Mouse (Mus musculus): ENCODE results near the gene 1700003F12Rik.

1700003F12Rik gene

GRCm38 (mm10) chr2:154549127-154549885 lies 2.4 kb downstream of the 1700003F12Rik start:
- DNase-seq (ENCODE audit: low spot score) = peak; percentile 87

- DNase-seq (ENCODE audit: low spot score) = no peak
These were observed 3.0 kb downstream of the 1700003F12Rik start for GRCm38 (mm10) chr2:154549886-154550189.

- DNase-seq (ENCODE audit: low spot score) = no peak
These were observed 4.1 kb downstream of the 1700003F12Rik start for GRCm38 (mm10) chr2:154550937-154551336.

GRCm38 (mm10) chr2:154551476-154551875 lies 4.6 kb downstream of the 1700003F12Rik start, which contains the start of gene Actl10:
Gene Actl10 (plus strand): TSS chr2:154551776.
- DNase-seq (ENCODE audit: low spot score) = no peak

GRCm38 (mm10) chr2:154551927-154552326 lies 5.0 kb downstream of the 1700003F12Rik start:
- peak; percentile 56 for DNase-seq (ENCODE audit: low spot score)

DNA sequence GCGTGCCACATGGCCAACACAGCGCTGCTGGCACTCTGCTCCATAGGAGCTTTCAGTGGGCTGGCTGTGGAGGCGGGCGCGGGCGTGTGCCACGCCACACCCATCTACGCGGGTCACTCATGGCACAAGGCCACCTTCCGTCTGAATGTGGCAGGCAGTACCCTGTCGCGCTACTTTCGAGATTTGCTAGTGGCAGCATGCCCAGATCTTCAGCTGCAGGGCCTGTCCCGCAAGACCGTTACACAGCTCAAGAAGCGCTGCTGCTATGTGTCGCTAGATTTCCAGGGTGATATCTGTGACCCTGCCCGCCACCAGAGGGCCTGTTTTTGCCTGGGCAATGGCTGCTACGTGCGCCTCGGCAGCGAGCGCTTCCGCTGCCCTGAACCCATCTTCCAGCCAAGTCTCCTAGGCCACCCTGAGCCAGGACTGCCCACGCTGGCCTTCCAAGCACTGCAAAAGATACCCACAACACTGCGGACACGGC lies 5.6 kb downstream of the 1700003F12Rik start:
- peak; percentile 76 for DNase-seq (ENCODE audit: low spot score)

- DNase-seq (ENCODE audit: low spot score) = no peak
These were observed 8.3 kb downstream of the 1700003F12Rik start for GRCm38 (mm10) chr2:154555235-154555634.

- no peak for DNase-seq (ENCODE audit: low spot score)
These were observed 10.4 kb downstream of the 1700003F12Rik start for GRCm38 (mm10) chr2:154557184-154557832.

GRCm38 (mm10) chr2:154558264-154559039 lies 11.6 kb downstream of the 1700003F12Rik start, which contains the start of gene Necab3:
Gene Necab3 (minus strand): TSS chr2:154558890.
- peak; percentile 57 for DNase-seq (ENCODE audit: low spot score)

DNA sequence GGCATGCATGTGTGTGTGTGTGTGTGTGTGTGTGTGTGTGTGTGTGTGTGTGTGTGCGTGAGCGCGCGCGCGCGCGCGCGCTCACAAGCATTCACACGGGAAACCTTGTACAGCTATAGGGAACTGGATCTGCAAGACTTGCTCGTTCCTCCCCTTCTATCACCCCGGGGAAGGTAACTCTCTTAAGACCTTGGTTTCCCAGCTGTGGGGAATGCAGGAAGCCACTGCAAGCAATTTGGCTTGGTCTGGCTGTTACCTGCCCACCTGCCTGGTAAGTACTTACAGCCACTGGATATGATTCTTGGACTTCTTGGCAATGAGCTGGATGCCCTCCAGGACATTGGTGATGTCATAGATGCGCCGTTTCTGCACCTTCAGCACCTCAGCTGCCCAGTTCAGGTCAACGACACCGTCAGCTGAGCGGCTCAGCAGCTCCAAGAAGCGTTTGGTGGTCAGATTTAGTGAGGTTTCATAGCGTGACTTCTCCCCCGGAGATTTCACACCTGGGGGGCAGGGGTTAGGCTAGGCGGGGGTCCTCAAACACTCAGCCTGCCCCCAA lies 16.8 kb downstream of the 1700003F12Rik start:
- DNase-seq (ENCODE audit: low spot score) = no peak

- DNase-seq (ENCODE audit: low spot score) = no peak
These were observed 18.7 kb downstream of the 1700003F12Rik start for GRCm38 (mm10) chr2:154565562-154565961.

DNA sequence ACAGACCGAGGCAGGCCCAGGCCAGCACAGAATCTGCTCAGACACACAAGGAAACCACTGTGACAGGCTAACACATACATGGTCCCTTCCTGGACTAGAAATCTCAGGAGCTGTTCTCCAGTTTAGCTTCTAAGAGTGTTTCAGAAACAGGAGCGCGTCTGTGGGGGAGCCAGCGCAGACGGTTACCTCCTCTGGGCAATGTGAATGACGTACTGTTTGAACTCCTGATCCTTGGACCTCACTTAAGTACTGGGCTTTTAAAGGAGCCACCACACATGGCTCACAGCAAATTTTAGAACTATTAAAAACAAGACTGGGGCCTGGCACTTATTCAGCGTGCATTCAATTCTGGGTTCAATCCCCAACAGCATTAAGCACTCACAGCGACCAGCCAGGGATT lies 19.8 kb downstream of the 1700003F12Rik start:
- DNase-seq (ENCODE audit: low spot score) = no peak

- DNase-seq (ENCODE audit: low spot score) = no peak
These were observed 20.9 kb downstream of the 1700003F12Rik start for GRCm38 (mm10) chr2:154567766-154568165.

DNA sequence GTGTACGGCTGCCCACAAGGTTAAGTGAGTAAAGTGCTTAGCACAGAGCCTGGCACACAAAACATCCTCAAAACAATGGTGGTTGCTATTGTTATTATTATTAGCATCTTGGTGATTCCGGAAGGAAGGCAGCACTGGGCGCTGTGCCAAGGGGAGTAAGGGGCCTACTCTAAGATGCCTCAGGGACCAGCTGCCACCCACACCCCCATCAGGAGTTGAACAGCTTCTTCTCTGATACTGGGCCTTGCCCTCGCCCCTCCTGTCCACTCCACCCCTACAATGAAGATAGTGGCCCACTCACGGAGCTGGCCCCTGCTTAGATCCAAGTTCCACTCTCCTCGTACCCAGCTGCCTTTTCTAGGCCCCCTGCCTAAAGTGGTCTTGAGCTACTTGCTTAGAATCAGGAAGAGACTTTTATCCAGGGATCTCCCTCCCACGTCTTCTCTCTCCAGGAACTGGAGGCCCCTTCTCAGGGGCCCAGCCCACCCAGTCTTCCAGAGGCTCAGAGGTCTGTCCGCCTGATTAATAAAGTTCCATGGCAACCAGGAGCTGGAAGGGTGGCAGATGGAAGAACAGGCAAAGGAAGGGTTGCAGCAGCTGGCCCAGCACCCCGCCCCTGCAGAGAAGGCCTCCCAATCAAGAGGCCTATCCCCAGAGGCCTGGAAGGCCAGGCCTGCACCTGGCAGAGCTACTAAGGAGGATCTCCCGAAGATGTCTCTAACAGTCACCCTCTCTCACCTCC lies 21.6 kb downstream of the 1700003F12Rik start:
- DNase-seq (ENCODE audit: low spot score) = peak; percentile 64

DNA sequence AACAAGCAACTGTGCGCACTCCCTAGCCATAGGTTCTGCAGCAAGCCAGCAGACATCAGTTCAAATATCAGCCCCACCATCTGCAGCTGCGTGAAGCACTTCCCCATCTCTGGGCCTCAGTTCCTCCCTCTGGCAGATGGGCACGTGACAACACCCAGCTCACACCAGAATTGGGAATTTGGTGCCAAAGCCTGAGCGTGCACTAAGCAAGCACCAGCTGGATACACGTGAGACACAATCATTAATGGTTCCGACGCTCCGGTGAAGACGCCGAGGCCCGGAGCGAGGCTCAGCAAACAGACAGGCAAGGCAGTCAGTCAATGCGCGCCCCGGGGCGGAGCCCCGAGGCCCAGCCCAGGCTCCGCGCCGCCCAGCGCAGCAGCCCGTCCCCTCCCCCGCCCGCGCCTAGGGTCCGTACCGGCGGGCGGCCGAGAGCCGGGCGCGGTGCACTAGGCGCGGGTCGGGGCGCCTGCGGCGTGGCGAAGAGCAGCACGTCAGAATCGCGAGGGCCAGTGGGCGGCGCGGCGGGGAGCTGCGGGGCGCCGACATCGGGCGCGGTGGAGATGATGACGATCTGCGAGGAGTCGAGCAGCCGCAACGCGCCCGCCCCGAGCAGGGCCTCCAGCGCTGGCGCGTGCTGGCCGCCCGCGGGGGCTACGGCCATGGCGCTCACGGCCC lies 22.3 kb downstream of the 1700003F12Rik start:
- DNase-seq (ENCODE audit: low spot score) = peak; percentile 72

DNA sequence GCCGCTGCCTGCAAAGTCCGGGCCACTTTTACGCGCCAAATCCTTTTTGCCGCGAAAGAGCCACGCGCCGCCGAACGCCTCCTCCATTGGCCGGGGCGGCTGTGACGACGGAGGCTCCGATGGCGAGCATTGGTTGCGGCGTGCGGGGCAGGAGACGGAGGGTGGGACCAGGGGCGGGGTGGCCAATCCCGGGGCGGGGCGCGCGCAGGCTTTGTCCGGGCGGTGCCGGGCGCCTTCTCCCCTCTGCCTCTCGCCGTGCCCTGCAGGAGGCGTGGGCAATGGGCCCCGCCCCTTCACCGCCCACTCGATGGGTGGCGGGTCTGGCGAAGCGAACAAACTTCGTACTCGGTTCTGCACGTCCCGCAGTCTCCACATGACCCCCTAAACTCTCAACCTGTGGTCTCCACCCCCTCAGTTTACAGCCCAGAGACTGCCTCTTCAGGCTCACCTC lies 23.0 kb downstream of the 1700003F12Rik start, which contains the start of gene E2f1:
Gene E2f1 (minus strand): TSS at position 57 of the 451 bp plus-strand sequence.
- peak; percentile 97 for DNase-seq (ENCODE audit: low spot score)

GRCm38 (mm10) chr2:154570666-154571065 lies 23.8 kb downstream of the 1700003F12Rik start:
- DNase-seq (ENCODE audit: low spot score) = no peak

DNA sequence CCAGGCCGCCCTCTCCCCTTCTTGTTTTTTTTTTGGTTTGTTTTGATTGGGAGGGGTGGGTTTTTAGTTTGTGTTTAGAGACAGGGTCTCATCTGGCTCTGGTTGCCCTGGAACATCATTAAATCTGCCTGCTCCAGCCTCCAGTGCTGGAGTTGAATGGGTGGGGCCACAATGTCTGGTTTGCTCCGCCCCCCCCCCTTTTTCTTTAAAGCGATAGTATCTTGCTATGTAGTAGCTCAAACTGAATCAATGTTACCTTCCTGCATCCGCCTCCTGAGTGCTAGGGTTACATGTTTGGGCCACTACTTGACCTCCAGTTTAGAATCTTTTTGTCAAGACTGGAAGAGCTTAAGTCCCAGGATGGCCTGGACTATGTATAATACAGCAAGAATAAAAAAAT lies 24.4 kb downstream of the 1700003F12Rik start:
- no peak for DNase-seq (ENCODE audit: low spot score)

DNA sequence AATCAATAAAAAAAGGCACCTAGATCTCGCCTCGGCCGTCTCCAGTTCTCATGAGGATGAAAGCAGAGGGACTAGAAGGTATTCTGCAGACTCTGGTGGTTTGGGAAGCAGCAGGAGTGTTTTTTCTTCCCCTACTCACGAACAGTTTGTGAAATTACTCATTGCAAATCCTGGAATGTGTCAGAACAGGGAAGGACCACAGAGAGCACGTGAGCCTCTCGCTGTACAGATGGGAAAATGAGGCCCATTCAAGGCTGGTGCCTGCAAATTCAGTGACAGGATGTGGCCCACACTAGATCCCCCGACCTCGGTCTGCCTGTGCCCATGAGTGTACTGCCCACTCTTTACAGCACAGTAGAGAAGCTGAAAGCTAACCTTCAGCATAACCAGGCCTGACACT lies 25.1 kb downstream of the 1700003F12Rik start:
- DNase-seq (ENCODE audit: low spot score) = no peak

DNA sequence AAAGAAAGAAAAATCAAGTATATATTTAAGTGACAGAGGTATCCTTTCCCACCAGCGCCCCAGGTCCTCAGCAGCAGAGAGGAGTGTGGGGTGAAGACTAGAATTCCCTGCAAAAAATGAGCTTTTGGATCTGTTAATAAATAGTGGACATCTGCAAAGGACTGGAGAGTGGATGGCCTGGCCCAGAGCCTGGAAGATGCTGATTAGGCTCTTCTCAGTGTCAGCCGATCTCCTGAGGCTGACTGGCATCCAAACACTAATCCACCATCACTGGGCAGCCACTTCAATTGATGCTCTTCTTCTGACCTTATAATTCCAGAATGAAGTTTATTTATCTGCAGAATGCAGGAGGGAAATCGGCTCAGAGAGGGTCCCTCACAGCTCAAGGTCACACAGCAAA lies 26.1 kb downstream of the 1700003F12Rik start:
- DNase-seq (ENCODE audit: low spot score) = no peak

- no peak for DNase-seq (ENCODE audit: low spot score)
These were observed 27.4 kb downstream of the 1700003F12Rik start for GRCm38 (mm10) chr2:154574271-154574670.
